Mouse (Mus musculus): ENCODE data around the gene Gp1ba. TPM values are rescaled to one million over a fixed set of nuclear protein-coding genes. Genes with fewer than 3 reads are reported as not detected.

Gene Gp1ba
- polyA plus RNA-seq, 1 experiment from 2014 or later = 0.49 TPM

DNA sequence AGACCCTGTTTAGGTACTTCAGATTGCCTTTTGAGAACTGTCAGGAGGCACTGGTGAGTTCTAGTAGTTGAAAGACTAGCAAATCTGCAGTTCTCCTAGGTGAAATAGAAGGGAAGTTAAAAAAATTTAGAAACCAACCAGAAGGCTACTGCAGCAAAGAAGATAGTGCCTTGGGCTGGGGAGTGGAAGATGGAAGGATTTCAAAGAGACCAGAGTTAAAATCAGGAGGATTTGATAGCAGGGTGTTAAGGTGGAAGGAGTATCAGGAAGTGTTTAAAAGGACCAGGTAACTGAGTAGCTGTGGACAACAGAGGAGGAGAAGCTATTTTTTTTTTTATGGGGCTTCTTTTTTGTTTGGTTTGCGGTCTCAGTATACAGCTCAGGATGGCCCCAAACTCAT is 1.2 kb upstream of the Gp1ba start:
- H3K9me3 ChIP-seq = no peaks in the 10 kb centered on the region
- ATAC-seq (ENCODE audit: low FRiP score, low read depth) = no peak
- peaks cover under 1% of the 10 kb centered on the region; the same call in 1 of the 2 replicates for H3K36me3 ChIP-seq
- no peak overlapping the region for H3K4me2 ChIP-seq (replicated peaks)
- 88% methylated on average over 1 of the region's 1 CpGs for WGBS
- no peaks in the 10 kb centered on the region; the same call in 1 of the 2 replicates for H3K27me3 ChIP-seq (replicated peaks)
- no peak overlapping the region for H3K4me3 ChIP-seq
- no peaks in the 10 kb centered on the region for H3K4me1 ChIP-seq
- no peak overlapping the region for H3K27ac ChIP-seq
- no peak overlapping the region for H3K9ac ChIP-seq

DNA sequence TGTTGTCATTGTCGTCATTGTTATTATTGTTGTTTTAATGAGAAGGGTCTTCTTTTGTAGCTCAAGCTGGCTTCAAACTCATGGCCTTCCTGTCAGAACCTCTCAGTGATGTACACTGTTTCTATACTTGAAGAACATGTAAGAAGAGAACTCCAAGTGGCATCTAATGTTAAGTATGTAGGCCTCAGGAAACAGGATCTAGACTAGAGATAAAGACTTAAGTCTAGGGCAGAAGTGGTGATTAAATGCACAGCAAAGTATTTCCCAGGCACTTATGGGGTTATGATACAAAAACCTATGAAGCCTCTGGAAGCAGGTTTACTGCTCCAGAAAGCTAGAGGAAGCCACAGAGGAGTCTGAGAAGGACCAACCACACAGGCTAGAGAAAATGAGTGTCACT is 629 bp upstream of the Gp1ba start:
- Histone ChIP-seq H3K4me2 (replicated peaks) (no peak overlapping the region), H3K4me3 (no peak overlapping the region), H3K9me3 (no peaks in the 10 kb centered on the region), H3K27me3 (replicated peaks) (no peaks in the 10 kb centered on the region; the same call in 1 of the 2 replicates), H3K4me1 (no peaks in the 10 kb centered on the region), H3K9ac (no peak overlapping the region), H3K36me3 (peaks cover 5% of the 10 kb centered on the region; the same call in 1 of the 2 replicates), H3K27ac (no peak overlapping the region)
- no peak for ATAC-seq (ENCODE audit: low FRiP score, low read depth)
- 81% methylated on average over 1 of the region's 1 CpGs for WGBS

DNA sequence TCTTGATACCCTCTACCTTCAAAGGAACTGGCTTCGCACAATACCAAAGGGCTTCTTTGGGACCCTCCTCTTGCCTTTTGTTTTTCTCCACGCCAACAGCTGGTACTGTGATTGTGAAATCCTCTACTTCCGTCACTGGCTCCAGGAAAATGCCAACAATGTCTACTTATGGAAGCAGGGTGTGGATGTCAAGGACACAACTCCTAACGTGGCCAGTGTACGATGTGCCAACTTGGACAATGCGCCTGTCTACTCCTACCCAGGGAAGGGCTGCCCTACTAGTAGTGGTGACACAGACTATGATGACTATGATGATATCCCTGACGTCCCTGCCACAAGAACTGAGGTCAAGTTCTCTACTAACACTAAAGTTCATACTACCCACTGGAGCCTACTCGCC is 1.1 kb downstream of the Gp1ba start:
- H3K4me2 ChIP-seq (replicated peaks) = no peak overlapping the region
- no peaks in the 10 kb centered on the region for H3K9me3 ChIP-seq
- ATAC-seq (ENCODE audit: low FRiP score, low read depth) = no peak
- no peak overlapping the region for H3K4me3 ChIP-seq
- H3K9ac ChIP-seq = no peak overlapping the region
- 84% methylated on average over 8 of the region's 8 CpGs for WGBS
- 0 out of 2 replicates have a peak, but pooled peaks cover under 1% of the 10 kb centered on the region for H3K4me1 ChIP-seq
- H3K36me3 ChIP-seq = peaks cover 18% of the 10 kb centered on the region
- no peak overlapping the region for H3K27ac ChIP-seq
- no peaks in the 10 kb centered on the region; the same call in 1 of the 2 replicates for H3K27me3 ChIP-seq (replicated peaks)

DNA sequence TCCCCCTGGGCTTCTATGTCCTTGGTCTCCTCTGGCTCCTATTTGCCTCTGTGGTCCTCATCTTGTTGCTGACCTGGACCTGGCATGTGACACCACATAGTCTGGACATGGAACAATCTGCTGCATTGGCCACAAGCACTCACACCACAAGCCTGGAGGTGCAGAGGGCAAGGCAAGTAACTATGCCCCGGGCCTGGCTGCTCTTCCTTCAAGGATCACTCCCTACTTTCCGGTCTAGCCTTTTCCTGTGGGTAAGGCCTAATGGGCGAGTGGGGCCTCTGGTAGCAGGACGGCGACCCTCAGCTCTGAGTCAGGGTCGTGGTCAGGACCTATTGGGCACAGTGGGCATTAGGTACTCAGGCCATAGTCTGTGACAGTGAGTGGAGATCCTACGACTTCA is 2.3 kb downstream of the Gp1ba start:
- H3K9ac ChIP-seq = no peak overlapping the region
- H3K27me3 ChIP-seq (replicated peaks) = no peaks in the 10 kb centered on the region; the same call in 1 of the 2 replicates
- H3K4me1 ChIP-seq = peaks cover 13% of the 10 kb centered on the region
- H3K36me3 ChIP-seq = peaks cover 26% of the 10 kb centered on the region
- no peak for ATAC-seq (ENCODE audit: low FRiP score, low read depth)
- H3K9me3 ChIP-seq = no peaks in the 10 kb centered on the region
- no peak overlapping the region for H3K4me2 ChIP-seq (replicated peaks)
- H3K27ac ChIP-seq = no peak overlapping the region
- H3K4me3 ChIP-seq = no peak overlapping the region
- WGBS = 86% methylated on average over 7 of the region's 7 CpGs

DNA sequence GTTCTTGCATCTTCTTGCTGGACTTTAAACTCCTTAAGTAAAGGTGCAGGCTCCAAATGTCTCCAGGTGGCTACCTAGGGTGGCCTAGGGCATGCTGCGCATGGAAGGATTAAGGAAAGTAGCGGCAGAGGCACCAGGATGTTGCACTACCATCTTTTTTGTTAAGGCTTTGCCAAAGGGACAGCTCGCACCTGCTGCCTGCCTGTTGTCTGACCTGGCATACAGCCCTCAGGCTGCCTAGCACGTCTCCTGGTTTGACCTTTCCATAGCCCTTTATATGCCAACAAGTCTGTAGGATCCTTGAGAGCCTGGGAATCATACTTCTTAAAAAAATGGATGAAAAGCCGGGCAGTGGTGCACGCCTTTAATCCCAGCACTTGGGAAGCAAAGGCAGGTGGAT is 4.1 kb downstream of the Gp1ba start:
- Histone ChIP-seq H3K36me3 (peaks cover 26% of the 10 kb centered on the region), H3K27ac (no peak overlapping the region), H3K4me2 (replicated peaks) (no peak overlapping the region), H3K4me3 (no peak overlapping the region), H3K9me3 (no peaks in the 10 kb centered on the region), H3K27me3 (replicated peaks) (no peaks in the 10 kb centered on the region; the same call in 1 of the 2 replicates), H3K4me1 (peaks cover 19% of the 10 kb centered on the region), H3K9ac (no peak overlapping the region)
- no peak for ATAC-seq (ENCODE audit: low FRiP score, low read depth)
- WGBS = 92% methylated on average over 6 of the region's 6 CpGs

DNA sequence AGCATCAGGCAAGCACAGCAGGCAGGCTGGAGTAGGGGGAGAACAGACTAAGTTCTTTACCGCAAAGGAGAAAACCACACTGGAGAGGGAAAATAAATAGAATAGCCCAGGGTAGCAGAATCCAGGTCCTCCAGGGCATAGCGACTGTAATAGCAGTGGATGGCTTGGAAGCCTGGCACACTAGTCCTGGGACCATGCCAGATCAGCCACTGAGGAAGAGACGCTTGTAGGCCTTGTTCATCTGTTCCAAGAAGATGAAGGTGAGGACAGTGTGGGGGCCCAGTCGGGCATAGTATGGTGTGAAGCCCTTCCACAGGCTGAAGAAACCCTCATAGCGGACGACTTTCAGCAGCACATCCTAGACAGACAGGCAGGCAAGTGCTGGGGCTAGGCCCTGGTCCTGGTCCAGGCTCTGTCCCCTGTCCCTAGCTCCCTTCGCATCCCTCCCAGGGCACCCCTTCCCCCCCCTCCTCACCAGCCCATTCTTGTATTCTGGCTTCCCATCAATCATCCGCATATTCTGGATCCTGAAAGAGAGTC is 5.7 kb downstream of the Gp1ba start:
- Histone ChIP-seq H3K4me2 (replicated peaks) (no peak overlapping the region), H3K9me3 (no peaks in the 10 kb centered on the region), H3K27me3 (replicated peaks) (no peaks in the 10 kb centered on the region; the same call in 1 of the 2 replicates), H3K9ac (0 out of 2 replicates have a peak overlapping the region, but pooled peaks have one; percentile 21), H3K4me1 (peaks cover 32% of the 10 kb centered on the region), H3K27ac (no peak overlapping the region), H3K36me3 (peaks cover 34% of the 10 kb centered on the region), H3K4me3 (no peak overlapping the region)
- WGBS = 96% methylated on average over 8 of the region's 8 CpGs
- no peak for ATAC-seq (ENCODE audit: low FRiP score, low read depth)

DNA sequence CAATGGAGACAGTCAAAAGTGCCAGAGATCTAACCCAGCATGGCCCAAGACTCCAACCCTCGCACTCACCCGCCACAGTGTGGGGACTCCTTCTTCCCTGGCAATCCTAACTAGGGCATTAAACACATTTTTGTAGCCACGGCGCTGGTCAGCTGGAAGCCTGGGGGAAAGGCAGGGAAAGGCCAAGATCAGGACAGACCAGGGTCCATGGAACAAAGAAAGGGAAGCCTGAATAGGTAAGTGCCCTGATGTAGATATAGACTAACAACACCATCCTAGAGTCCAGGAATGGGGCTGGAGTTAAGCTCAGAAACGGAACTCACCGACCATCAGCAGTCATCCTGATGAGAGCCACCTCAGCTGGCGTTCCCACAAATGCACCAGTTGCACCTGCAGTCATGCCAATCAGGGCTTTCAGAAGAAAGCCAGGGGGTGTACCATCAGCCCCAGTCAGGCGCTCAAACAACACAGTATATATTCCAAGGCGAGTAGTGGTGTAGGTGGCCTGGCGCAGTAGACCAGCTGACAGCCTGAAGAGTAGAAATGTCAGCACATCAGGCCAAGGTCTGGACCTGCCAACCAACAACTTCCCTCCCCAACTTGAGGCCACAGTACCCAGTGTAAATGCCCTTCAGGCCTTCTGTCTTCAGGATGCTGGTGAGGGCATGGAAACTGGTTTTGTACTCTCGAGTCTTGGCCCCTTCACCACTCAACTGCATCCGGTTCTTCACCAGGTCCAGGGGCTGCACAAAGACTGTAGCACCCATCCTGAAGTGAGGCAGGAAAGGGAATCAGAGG is 6.7 kb downstream of the Gp1ba start:
- H3K36me3 ChIP-seq = peaks cover 44% of the 10 kb centered on the region
- no peak for ATAC-seq (ENCODE audit: low FRiP score, low read depth)
- peak overlapping the region; percentile 81 for H3K9ac ChIP-seq
- H3K4me3 ChIP-seq = peak overlapping the region; percentile 67
- H3K27ac ChIP-seq = no peak overlapping the region
- 93% methylated on average over 12 of the region's 12 CpGs for whole genome bisulfite sequencing
- H3K4me2 ChIP-seq (replicated peaks) = peak overlapping the region; percentile 86
- H3K4me1 ChIP-seq = peaks cover 33% of the 10 kb centered on the region
- no peaks in the 10 kb centered on the region; the same call in 1 of the 2 replicates for H3K27me3 ChIP-seq (replicated peaks)
- H3K9me3 ChIP-seq = no peaks in the 10 kb centered on the region

DNA sequence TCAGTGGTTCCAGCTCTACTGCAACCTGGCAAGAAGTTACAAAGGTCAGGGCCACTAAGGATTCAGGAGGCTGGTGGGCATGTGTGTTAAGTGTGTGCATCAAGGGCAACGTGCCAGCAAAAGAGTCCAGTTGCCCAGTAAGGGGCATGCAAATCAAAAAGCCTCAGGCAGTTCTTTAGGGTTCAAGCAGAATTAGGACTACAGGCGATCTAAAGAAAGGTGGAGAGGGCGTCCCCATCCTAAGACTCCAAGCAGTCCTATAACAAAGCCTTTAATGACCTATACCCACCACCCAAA is 7.3 kb downstream of the Gp1ba start:
- Histone ChIP-seq H3K9me3 (no peaks in the 10 kb centered on the region), H3K4me3 (peak overlapping the region; percentile 67), H3K27me3 (replicated peaks) (no peaks in the 10 kb centered on the region), H3K36me3 (peaks cover 50% of the 10 kb centered on the region), H3K4me1 (peaks cover 38% of the 10 kb centered on the region), H3K27ac (0 out of 2 replicates have a peak overlapping the region, but pooled peaks have one; percentile 59), H3K9ac (peak overlapping the region; percentile 81), H3K4me2 (replicated peaks) (peak overlapping the region; percentile 86)
- 21% methylated on average over 3 of the region's 3 CpGs for WGBS
- peak; percentile 5; the same call in 1 of the 2 replicates for ATAC-seq (ENCODE audit: low FRiP score, low read depth)

DNA sequence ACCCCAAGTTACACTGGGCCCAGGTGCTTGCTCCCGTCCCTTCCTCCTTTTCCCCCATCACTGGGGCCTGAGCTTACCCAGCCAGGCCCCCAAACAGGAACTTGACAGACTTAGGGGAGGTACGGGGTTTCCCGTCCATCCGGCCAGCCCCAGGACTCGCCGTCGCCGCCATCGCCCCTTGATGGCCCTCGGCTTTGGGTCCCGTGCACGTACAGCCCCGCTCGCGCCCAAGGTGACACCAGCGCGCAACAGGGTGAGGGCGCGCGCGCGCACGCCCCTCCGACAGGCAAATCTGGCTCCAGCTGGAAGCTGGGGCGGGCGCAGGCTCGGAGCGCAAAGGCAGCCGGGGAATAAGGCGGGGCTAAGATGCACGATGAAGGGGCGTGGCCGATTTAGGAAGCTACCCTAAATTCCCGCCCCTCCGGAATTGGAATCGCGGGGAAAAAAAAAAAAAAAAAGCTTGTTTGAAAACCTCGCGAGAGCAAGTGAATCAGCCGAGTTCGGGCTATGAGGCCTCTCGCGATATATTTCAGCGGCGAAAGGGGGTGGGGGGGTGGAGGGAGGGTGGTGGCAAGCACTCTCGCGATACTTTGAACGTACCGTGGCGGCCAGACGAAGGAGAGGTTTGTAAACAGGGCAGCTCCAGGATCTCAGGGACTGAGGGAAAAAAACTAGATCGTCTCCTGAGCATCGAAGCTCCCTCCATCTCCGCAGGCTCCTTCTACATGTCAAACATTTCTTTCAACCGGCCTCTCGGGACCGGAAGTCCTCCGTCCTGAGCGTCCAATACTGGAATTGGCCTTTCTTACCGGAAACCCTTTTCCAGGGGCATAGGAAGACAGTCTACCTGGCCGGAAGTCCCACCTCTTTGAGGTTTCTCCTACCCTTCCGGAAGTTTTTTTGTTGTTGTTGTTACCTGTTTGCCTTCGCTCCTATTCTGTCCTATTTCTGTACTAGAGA is 8.0 kb downstream of the Gp1ba start, which contains the start of the genes Rnf167 and Slc25a11:
TSS of gene Rnf167 (plus strand) at position 545 of the 960 bp plus-strand sequence.
TSS of gene Slc25a11 (minus strand) at position 789 of the 960 bp plus-strand sequence.
- Histone ChIP-seq H3K27ac (peak within 1 kb of the TSS; percentile 88), H3K27me3 (replicated peaks) (no peaks in the 10 kb centered on the region), H3K9ac (peak within 1 kb of the TSS; percentile 86), H3K4me1 (peaks cover 41% of the 10 kb centered on the region), H3K4me3 (peak within 1 kb of the TSS; percentile 70), H3K9me3 (no peaks in the 10 kb centered on the region), H3K36me3 (peaks cover 56% of the 10 kb centered on the region), H3K4me2 (replicated peaks) (peak within 1 kb of the TSS; percentile 99)
- under 1% methylated on average over 63 of the region's 63 CpGs for WGBS
- ATAC-seq (ENCODE audit: low FRiP score, low read depth) = peak; percentile 86

DNA sequence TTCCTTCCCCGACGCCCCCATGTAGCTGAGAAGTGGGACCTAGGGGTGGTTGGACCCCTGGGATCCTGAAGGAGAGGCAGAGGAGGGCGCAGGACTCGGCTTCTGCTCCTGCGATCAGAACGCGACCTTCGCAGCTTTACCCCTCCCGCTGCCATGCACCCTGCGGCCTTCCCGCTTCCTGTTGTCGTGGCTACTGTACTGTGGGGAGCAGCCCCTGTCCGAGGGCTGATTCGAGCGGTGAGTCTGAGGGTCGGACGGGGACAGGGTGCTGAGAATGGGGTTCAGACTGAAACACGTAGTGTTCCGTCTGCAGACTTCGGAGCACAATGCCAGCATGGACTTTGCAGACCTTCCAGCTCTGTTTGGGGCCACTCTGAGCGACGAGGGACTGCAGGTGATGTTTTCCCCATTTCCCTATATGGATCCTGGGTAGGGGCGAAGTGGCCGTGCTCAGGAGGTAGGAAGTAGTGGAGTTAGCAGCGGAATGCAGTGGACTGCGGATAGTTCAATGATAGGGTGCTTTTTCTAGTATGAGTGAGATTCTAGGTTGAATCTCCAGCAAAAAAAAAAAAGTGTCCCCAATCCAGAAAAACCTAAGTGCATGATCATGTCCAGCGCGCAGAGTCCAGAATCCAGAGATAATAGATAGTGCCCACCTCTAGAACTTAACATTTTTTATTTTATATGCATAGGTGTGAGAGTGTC is 8.9 kb downstream of the Gp1ba start:
- Histone ChIP-seq H3K9me3 (no peaks in the 10 kb centered on the region), H3K9ac (peak overlapping the region; percentile 86), H3K36me3 (peaks cover 62% of the 10 kb centered on the region), H3K27me3 (replicated peaks) (no peaks in the 10 kb centered on the region), H3K4me1 (peaks cover 50% of the 10 kb centered on the region), H3K27ac (peak overlapping the region; percentile 88), H3K4me3 (peak overlapping the region; percentile 70), H3K4me2 (replicated peaks) (peak overlapping the region; percentile 99)
- 3% methylated on average over 28 of the region's 28 CpGs for WGBS
- ATAC-seq (ENCODE audit: low FRiP score, low read depth) = peak; percentile 27; the same call in 1 of the 2 replicates

DNA sequence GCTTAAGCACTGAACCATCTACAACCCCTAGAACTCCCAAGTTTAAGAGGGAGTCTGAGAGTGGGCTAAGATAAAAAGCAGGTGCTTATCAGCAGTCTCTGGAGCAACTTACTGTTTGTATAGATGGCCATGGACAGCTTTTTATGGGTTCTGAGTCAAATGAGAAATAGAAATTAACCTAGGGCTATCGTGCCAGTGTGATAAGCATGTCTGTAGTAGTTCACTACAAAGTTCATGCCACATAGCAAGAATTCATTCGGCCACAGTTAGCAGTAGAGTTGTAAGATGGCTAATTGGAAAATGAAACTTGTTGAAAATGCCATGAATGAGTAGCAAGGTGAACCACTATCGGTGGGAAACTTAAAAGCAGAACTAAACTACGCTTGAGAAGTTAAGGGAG is 9.6 kb downstream of the Gp1ba start:
- no peaks in the 10 kb centered on the region for H3K27me3 ChIP-seq (replicated peaks)
- no peak for ATAC-seq (ENCODE audit: low FRiP score, low read depth)
- no peaks in the 10 kb centered on the region for H3K9me3 ChIP-seq
- H3K4me2 ChIP-seq (replicated peaks) = peak overlapping the region; percentile 99
- H3K4me1 ChIP-seq = peaks cover 54% of the 10 kb centered on the region
- no peak overlapping the region for H3K27ac ChIP-seq
- peaks cover 58% of the 10 kb centered on the region for H3K36me3 ChIP-seq
- 87% methylated on average over 4 of the region's 4 CpGs for WGBS
- peak overlapping the region; percentile 86; the same call in 1 of the 2 replicates for H3K9ac ChIP-seq
- peak overlapping the region; percentile 70 for H3K4me3 ChIP-seq

Measured in neural tube, embryonic 12.5 days (tissue).